Mouse (Mus musculus) cerebellum, adult 2 months (tissue): ENCODE measurements at regions not wholly inside any gene's neighbourhood (a gene's known extent, or its start where the extent isn't known, plus 50 kb on each side); places are given as distances from the start of the nearest gene placed in this dataset.
"Not testable (repeated sequence)": the region's sequence is repeated elsewhere in the genome, so short reads cannot be mapped to it uniquely, and the experiment has no call there.

Source experiments
- DNase-seq, 2 experiments: peaks; one replicate each; pipeline ENCODE4 v3.0.0; 2021
- H3K27ac ChIP-seq: fragments of 200-500 bp; 2 replicates; pipeline ENCODE4 v1.5.1; 2012; ENCODE audit warnings: low read length, control low read depth, inconsistent platforms; ENCODE audit not compliant: insufficient read depth
- H3K27me3 ChIP-seq: fragments of 200-500 bp; 2 replicates; pipeline ENCODE4 v1.6.1; 2012; ENCODE audit warnings: inconsistent platforms, mild to moderate bottlenecking, low read length, moderate library complexity; ENCODE audit not compliant: control insufficient read depth, insufficient read depth
- H3K4me1 ChIP-seq: fragments of 200-500 bp; 2 replicates; pipeline ENCODE4 v1.6.1; 2011; ENCODE audit warnings: low read length; ENCODE audit not compliant: control insufficient read depth, insufficient read depth
- H3K4me3 ChIP-seq: fragments of 200-500 bp; replicated peaks from 2 replicates; pipeline ENCODE3; 2011; ENCODE audit warnings: mild to moderate bottlenecking, low read depth, low read length, control low read depth; ENCODE audit not compliant: insufficient read depth
- CTCF ChIP-seq: fragments of 200-500 bp; IDR thresholded peaks from 2 replicates; pipeline ENCODE4 v1.5.1; 2011; ENCODE audit warnings: low read depth, mild to moderate bottlenecking, control low read depth, low read length, moderate library complexity, borderline replicate concordance; ENCODE audit not compliant: insufficient read depth
- POLR2A ChIP-seq: fragments of 200-500 bp; IDR thresholded peaks from 2 replicates; pipeline ENCODE4 v1.6.1; 2011; ENCODE audit warnings: low read length, control low read depth, borderline replicate concordance; ENCODE audit not compliant: insufficient read depth
- WGBS: fragments of 180-500 bp; shearing (Covaris S2); methylation state at CpG from one replicate; pipeline ENCODE4 v1.1.7; 2018; 5-methylcytosine and 5-hydroxymethylcytosine counted together

DNA sequence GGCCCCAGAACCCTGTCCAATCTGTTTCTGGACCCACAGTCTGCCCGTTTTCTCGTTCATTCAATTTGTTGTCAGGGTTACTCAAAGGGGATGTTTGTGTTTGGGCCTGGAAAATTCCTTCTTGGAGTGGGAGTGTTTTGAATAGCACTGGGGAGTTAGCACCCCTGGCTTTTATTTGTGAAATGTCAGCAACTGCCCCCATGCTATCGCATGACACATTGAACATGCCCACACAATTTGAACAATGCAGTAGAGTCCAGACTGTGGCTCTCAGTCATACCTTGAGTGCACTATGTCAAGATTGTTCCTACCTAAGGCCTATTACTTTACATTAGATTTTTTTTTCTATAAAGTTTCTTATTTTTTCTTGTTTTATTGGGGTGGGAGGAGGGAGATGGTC, 195.2 kb upstream of the Ccdc54 start:
- Histone ChIP-seq H3K27me3 (no peaks in the 10 kb centered on the region), H3K4me3 (no peak overlapping the region), H3K4me1 (no peaks in the 10 kb centered on the region), H3K27ac (no peak overlapping the region)
- no peak for TF ChIP-seq CTCF
- TF ChIP-seq POLR2A: no peak
- no peak for DNase-seq
- WGBS: 76% methylated on average over 3 of the region's 3 CpGs

DNA sequence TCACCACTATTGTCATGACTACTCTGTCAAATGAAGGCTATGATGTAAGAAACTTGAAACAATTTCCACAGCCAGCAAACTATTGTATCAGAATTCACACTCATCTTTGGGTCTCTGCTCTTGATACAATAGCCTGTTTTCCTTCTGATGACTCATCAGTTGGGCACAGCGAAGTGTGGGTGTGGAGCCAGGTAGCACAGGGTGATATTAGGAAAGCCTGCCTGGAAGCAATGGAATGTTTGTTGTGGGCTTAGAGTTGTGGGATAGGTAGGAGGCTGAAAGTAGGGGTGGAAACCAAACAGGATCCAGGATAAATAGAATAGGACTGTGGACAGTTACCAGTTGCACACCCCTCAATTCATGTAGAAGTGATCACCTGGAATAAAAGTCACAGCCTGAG, 194.4 kb upstream of the Ccdc54 start:
- no peaks in the 10 kb centered on the region for H3K27me3 ChIP-seq

GRCm38 (mm10) chr16:50784651-50785228, 193.8 kb upstream of the Ccdc54 start:
- H3K27ac ChIP-seq: no peak overlapping the region
- H3K27me3 ChIP-seq: no peaks in the 10 kb centered on the region
- TF ChIP-seq POLR2A (no peak), CTCF (no peak)
- H3K4me3 ChIP-seq: no peak overlapping the region
- no peaks in the 10 kb centered on the region for H3K4me1 ChIP-seq
- WGBS: 60% methylated on average over 3 of the region's 3 CpGs
- DNase-seq: no peak

More for the DNA sequence above, 194.4 kb upstream of the Ccdc54 start:
- no peak for DNase-seq
- no peak for TF ChIP-seq CTCF
- no peak for TF ChIP-seq POLR2A
- H3K4me3 ChIP-seq: no peak overlapping the region
- no peak overlapping the region for H3K27ac ChIP-seq
- no peaks in the 10 kb centered on the region for H3K4me1 ChIP-seq
- 88% methylated on average over 1 of the region's 1 CpGs for WGBS

DNA sequence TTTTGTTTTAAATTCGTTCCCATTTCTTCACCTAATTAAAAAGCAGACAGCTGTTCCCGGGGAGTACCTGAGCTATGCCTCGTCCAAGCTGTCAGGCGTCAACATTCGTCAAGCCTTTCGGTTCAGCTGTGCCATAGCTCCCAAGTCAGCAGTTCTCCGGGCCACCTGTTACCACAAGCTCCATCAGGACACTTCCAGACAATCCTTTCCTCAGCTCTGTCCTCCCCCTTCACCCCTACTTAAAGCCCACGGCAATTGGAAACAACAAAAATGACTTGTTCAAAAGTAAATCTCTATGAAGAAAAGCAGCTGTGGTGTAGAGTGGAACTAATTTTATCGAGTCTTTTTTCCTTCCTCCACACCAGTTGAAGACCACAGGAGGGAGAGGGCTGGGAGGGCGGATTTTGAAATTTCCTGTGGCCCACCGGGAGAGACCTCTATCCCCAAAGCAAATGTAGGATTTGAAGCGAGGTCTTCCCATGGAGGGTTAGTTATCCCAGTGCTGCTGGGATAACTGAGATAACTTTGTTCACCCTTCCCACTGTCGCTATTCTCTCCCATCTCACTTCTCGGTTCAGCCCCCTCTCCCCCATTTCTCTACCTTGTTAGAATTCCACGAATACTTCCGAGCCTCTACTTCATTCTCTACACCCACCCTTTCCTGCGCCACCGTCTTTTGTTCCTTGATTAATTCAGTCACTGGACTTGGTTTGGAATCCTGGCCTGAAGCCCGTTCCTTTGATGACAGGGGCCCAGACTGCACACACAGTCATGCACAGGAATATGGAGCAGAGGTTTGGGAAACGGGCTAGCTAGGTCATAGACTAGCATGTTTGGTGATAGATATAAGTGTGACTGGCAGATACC, 193.1 kb upstream of the Ccdc54 start:
- Histone ChIP-seq H3K27me3 (no peaks in the 10 kb centered on the region), H3K27ac (no peak overlapping the region), H3K4me3 (no peak overlapping the region), H3K4me1 (no peaks in the 10 kb centered on the region)
- WGBS: 7% methylated on average over 20 of the region's 20 CpGs
- TF ChIP-seq CTCF: no peak
- no peak for TF ChIP-seq POLR2A
- no peak for DNase-seq

DNA sequence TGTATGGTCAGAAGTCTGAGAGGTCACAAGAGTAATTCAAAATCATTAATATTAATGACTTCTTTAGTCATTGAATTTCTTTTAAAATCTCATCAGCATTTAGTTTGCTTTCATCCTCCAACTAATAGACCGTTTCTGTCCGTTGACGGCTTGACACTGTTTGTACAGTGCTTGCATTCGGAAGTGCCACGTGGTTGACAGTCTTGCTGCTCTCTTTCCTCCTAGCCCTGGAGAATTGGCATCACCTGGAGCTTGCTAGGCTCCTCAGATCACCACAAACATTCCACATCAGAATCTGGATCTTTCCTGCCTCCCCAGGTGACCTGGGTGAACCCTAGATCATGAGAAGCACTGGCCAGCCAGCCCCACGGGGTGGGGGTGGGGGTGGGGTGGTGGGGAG, 192.3 kb upstream of the Ccdc54 start:
- no peak overlapping the region for H3K27ac ChIP-seq
- H3K4me1 ChIP-seq: no peaks in the 10 kb centered on the region
- no peak for TF ChIP-seq CTCF
- no peaks in the 10 kb centered on the region for H3K27me3 ChIP-seq
- 31% methylated on average over 6 of the region's 6 CpGs for WGBS
- H3K4me3 ChIP-seq: no peak overlapping the region
- no peak for DNase-seq

GRCm38 (mm10) chr16:50779030-50779784, 188.3 kb upstream of the Ccdc54 start:
- H3K27me3 ChIP-seq: no peaks in the 10 kb centered on the region
- H3K27ac ChIP-seq: no peak overlapping the region
- H3K4me3 ChIP-seq: no peak overlapping the region
- no peaks in the 10 kb centered on the region for H3K4me1 ChIP-seq
- 13% methylated on average over 6 of the region's 6 CpGs for WGBS
- TF ChIP-seq POLR2A (no peak), CTCF (no peak)
- DNase-seq: no peak

DNA sequence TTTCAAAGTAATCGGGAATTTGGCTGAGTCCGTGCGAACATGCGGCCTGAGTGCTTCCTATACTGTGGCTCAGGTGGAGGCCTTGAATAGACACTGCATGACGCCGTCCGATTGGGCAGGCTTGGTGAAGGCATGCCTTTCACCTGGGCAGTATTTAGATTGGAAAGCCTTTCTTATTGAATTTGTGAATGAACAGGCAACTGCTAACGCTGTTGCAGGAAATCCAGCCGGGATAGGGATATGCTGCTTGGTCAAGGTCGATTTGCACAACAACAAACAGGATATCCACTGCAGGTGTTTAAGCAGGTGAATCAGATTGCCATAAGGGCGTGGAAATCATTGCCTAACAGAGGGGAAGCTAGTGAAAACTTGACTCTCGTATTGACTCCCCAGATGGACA, 183.7 kb upstream of the Ccdc54 start:
- not testable (repeated sequence) for DNase-seq, H3K27me3 ChIP-seq, H3K4me3 ChIP-seq, H3K27ac ChIP-seq, H3K4me1 ChIP-seq
- WGBS: 94% methylated on average over 12 of the region's 12 CpGs

DNA sequence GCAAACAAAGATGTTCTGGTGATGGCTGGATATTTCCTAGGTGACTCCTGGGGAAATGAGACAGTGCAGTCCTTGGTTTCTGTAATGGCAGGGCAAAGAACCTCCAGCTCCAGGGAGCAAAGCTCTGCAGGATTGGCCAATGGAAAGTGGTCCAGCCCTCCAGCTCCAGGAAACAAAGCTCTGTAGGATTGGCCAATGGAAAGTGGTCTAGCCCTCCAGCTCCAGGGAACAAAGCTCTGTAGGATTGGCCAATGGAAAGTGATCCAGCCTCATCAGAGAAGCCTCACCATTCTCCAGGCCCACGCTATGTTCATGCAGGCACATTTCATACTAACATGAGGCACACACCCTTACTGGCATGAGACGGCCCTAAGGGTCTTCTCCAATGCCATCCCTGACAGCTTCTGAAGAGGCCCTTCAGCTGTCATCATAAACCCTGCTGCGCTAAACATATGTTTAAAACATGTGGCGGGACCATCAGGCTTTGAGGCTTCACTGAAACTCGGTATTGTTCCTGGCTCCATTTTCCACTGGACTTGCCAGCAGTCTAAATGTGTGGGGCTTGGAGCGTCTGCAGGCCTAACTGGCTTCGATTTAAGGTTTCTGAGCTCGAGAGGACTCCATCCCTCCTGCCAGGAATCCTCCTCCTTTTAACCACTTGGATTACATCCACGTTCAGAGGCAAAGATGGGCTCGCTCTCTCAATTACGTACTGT, 175.3 kb upstream of the Ccdc54 start:
- Histone ChIP-seq H3K27me3 (no peaks in the 10 kb centered on the region; the same call in 1 of the 2 replicates), H3K27ac (no peak overlapping the region), H3K4me1 (no peaks in the 10 kb centered on the region), H3K4me3 (no peak overlapping the region)
- 13% methylated on average over 11 of the region's 11 CpGs for WGBS
- TF ChIP-seq POLR2A (no peak), CTCF (no peak)
- no peak for DNase-seq
